Mouse (Mus musculus): ENCODE measurements around the gene S1pr4. TPM values are rescaled to one million over a fixed set of nuclear protein-coding genes. Genes with fewer than 3 reads are reported as not detected.

The S1pr4 gene
- polyA plus RNA-seq, 1 experiment from 2014 or later: 0.29 TPM

DNA sequence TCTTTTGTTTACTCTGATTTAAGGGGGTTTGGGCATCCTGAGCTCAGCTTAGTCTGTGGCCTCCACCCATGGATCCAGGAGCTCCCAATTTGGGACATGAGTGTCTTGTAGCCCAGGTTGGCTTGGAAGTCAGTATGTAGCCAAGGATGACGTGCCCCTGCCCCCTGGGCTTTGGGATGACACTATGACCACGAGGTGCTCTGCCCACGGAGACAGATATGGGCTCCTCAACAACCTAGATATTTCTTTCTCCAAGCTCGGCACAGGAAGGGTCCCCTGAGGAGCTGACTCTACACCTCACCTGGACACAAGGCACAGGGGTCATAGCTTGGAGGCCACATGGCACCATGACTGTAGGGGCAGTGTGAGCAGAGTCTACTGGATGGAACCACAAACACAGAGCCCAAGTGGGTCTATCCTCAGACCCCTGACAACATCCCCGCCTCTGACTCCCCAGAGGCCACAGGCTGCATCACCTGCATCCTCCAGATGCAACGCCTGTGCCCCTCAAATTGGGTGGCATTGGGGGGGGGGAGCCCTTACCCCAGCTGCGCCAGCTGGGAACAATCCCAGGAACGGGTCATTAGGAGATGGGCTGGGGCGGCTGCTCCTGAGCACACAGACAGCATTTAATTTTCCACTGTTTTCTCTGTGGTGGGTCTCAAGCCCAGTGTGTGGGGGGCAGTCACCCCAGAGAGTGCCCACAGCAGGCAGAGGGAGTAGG, 49.1 kb downstream of the S1pr4 start:
- 58% methylated on average over 9 of the region's 9 CpGs for WGBS
- peaks cover 23% of the 10 kb centered on the region for H3K27me3 ChIP-seq (ENCODE audit: control insufficient read depth, insufficient read depth, low read length)
- peaks cover 2% of the 10 kb centered on the region; the same call in 1 of the 2 replicates for H3K4me1 ChIP-seq (ENCODE audit: control insufficient read depth, insufficient read depth, low read length)
- no peaks in the 10 kb centered on the region for H3K9me3 ChIP-seq (ENCODE audit: control insufficient read depth, low read length)
- no peak overlapping the region for H3K9ac ChIP-seq (replicated peaks; ENCODE audit: low read depth, low read length)
- no peak for ATAC-seq (ENCODE audit: low read depth)
- H3K4me2 ChIP-seq (ENCODE audit: low read depth, low read length): no peak overlapping the region
- H3K4me3 ChIP-seq (ENCODE audit: low read depth, low read length): no peak overlapping the region
- H3K36me3 ChIP-seq (ENCODE audit: control insufficient read depth, insufficient read depth, low read length): no peaks in the 10 kb centered on the region
- H3K27ac ChIP-seq (ENCODE audit: low read depth, low read length): no peak overlapping the region

DNA sequence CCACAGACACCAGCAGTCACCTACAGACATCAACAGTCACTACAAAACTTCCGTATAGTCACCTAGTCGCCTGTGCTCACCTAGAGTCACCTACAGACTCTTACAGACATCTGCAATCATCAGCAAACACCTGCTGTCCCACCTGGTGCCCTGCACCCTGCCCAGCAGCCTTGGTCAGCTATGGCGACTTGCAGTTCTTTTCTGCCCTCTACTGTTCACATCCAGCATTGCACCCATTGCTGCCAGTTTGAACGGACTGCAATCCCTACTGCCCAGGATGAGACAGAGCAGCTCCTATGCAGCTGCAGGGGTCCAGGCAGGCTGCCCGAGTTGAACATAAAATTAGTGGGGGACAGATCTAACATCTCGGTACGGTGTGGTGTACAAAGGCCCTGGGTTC, 49.8 kb downstream of the S1pr4 start:
- Histone ChIP-seq H3K9ac (replicated peaks; ENCODE audit: low read depth, low read length) (no peak overlapping the region), H3K27ac (ENCODE audit: low read depth, low read length) (no peak overlapping the region), H3K4me3 (ENCODE audit: low read depth, low read length) (no peak overlapping the region), H3K9me3 (ENCODE audit: control insufficient read depth, low read length) (no peaks in the 10 kb centered on the region), H3K27me3 (ENCODE audit: control insufficient read depth, insufficient read depth, low read length) (peaks cover 21% of the 10 kb centered on the region), H3K4me2 (ENCODE audit: low read depth, low read length) (no peak overlapping the region), H3K36me3 (ENCODE audit: control insufficient read depth, insufficient read depth, low read length) (no peaks in the 10 kb centered on the region), H3K4me1 (ENCODE audit: control insufficient read depth, insufficient read depth, low read length) (peaks cover 2% of the 10 kb centered on the region; the same call in 1 of the 2 replicates)
- peak; percentile 87; the same call in 1 of the 2 replicates for ATAC-seq (ENCODE audit: low read depth)
- WGBS: 5% methylated on average over 7 of the region's 7 CpGs

Small RNAs within 50 kb of the gene (microRNA-seq; reads per million reads assigned to microRNA genes)
- gene Gm25595: not detected

Other genes starting within 250 kb of the S1pr4 start
- 21.8 and 37.6 TPM in 2 replicates for gene Matk, start 247.2 kb downstream of the S1pr4 start, polyA plus RNA-seq (2014; fragmentation: Nextera tagmentation; extraction: Ambion mirVana)
- gene Mrpl54, start 233.2 kb downstream of the S1pr4 start, polyA plus RNA-seq (2014; fragmentation: Nextera tagmentation; extraction: Ambion mirVana): 130 and 136 TPM in 2 replicates
- gene Apba3, start 233.2 kb downstream of the S1pr4 start, polyA plus RNA-seq (2014; fragmentation: Nextera tagmentation; extraction: Ambion mirVana): 26.1 and 27.8 TPM in 2 replicates
- gene Tjp3, start 208.6 kb downstream of the S1pr4 start, polyA plus RNA-seq (2014; fragmentation: Nextera tagmentation; extraction: Ambion mirVana): 2.6 and 4.4 TPM in 2 replicates
- 133 and 140 TPM in 2 replicates for gene Pip5k1c, start 207.2 kb downstream of the S1pr4 start, polyA plus RNA-seq (2014; fragmentation: Nextera tagmentation; extraction: Ambion mirVana)
- 14.3 and 18.7 TPM in 2 replicates for gene Cactin, start 179.0 kb downstream of the S1pr4 start, polyA plus RNA-seq (2014; fragmentation: Nextera tagmentation; extraction: Ambion mirVana)
- gene Tbxa2r, start 171.4 kb downstream of the S1pr4 start, polyA plus RNA-seq (2014; fragmentation: Nextera tagmentation; extraction: Ambion mirVana): 1.9 and 4.6 TPM in 2 replicates
- gene Gipc3, start 156.9 kb downstream of the S1pr4 start, polyA plus RNA-seq (2014; fragmentation: Nextera tagmentation; extraction: Ambion mirVana): 0.05 and 0.08 TPM in 2 replicates
- 29.9 and 38.0 TPM in 2 replicates for gene Hmg20b, start 149.7 kb downstream of the S1pr4 start, polyA plus RNA-seq (2014; fragmentation: Nextera tagmentation; extraction: Ambion mirVana)
- gene Mfsd12, start 142.6 kb downstream of the S1pr4 start, polyA plus RNA-seq (2014; fragmentation: Nextera tagmentation; extraction: Ambion mirVana): 8.4 and 8.7 TPM in 2 replicates
- gene 4930404N11Rik, start 134.3 kb downstream of the S1pr4 start, polyA plus RNA-seq (2014; fragmentation: Nextera tagmentation; extraction: Ambion mirVana): 0.39 and 0.42 TPM in 2 replicates
- gene Fzr1, start 121.6 kb downstream of the S1pr4 start, polyA plus RNA-seq (2014; fragmentation: Nextera tagmentation; extraction: Ambion mirVana): 114 and 125 TPM in 2 replicates
- gene Dohh, start 115.7 kb downstream of the S1pr4 start, polyA plus RNA-seq (2014; fragmentation: Nextera tagmentation; extraction: Ambion mirVana): 61.0 and 68.0 TPM in 2 replicates
- 4.3 and 6.3 TPM in 2 replicates for gene Gm48551, start 115.7 kb downstream of the S1pr4 start, polyA plus RNA-seq (2014; fragmentation: Nextera tagmentation; extraction: Ambion mirVana)
- 2.0 and 4.4 TPM in 2 replicates for gene Gm48552, start 111.1 kb downstream of the S1pr4 start, polyA plus RNA-seq (2014; fragmentation: Nextera tagmentation; extraction: Ambion mirVana)
- gene Smim24, start 107.1 kb downstream of the S1pr4 start, polyA plus RNA-seq (2014; fragmentation: Nextera tagmentation; extraction: Ambion mirVana): 1.3 and 2.0 TPM in 2 replicates
- gene Nfic, start 44.5 kb downstream of the S1pr4 start, polyA plus RNA-seq (2014; fragmentation: Nextera tagmentation; extraction: Ambion mirVana): 21.9 and 25.0 TPM in 2 replicates
- gene Celf5, start 17.4 kb downstream of the S1pr4 start, polyA plus RNA-seq (2014; fragmentation: Nextera tagmentation; extraction: Ambion mirVana): 50.6 and 64.4 TPM in 2 replicates
- gene Ncln, start 3.7 kb downstream of the S1pr4 start, polyA plus RNA-seq (2014; fragmentation: Nextera tagmentation; extraction: Ambion mirVana): 62.6 and 62.7 TPM in 2 replicates
- gene Gna15, start 24.1 kb upstream of the S1pr4 start, polyA plus RNA-seq (2014; fragmentation: Nextera tagmentation; extraction: Ambion mirVana): 0.40 and 1.9 TPM in 2 replicates
- 81.1 and 89.8 TPM in 2 replicates for gene Gna11, start 45.1 kb upstream of the S1pr4 start, polyA plus RNA-seq (2014; fragmentation: Nextera tagmentation; extraction: Ambion mirVana)
- gene Aes, start 59.4 kb upstream of the S1pr4 start, polyA plus RNA-seq (2014; fragmentation: Nextera tagmentation; extraction: Ambion mirVana): 347 and 599 TPM in 2 replicates
- gene Tle2, start 74.4 kb upstream of the S1pr4 start, polyA plus RNA-seq (2014; fragmentation: Nextera tagmentation; extraction: Ambion mirVana): 32.4 and 37.3 TPM in 2 replicates
- 5.0 and 6.6 TPM in 2 replicates for gene Tle6, start 100.9 kb upstream of the S1pr4 start, polyA plus RNA-seq (2014; fragmentation: Nextera tagmentation; extraction: Ambion mirVana)
- gene BC025920, start 106.1 kb upstream of the S1pr4 start, polyA plus RNA-seq (2014; fragmentation: Nextera tagmentation; extraction: Ambion mirVana): 1.0 and 1.9 TPM in 2 replicates
- gene Sirt6, start 127.7 kb upstream of the S1pr4 start, polyA plus RNA-seq (2014; fragmentation: Nextera tagmentation; extraction: Ambion mirVana): 48.9 and 53.6 TPM in 2 replicates
- gene Ankrd24, start 128.4 kb upstream of the S1pr4 start, polyA plus RNA-seq (2014; fragmentation: Nextera tagmentation; extraction: Ambion mirVana): 10.1 and 16.1 TPM in 2 replicates
- gene Gm10778, start 148.9 kb upstream of the S1pr4 start, polyA plus RNA-seq (2014; fragmentation: Nextera tagmentation; extraction: Ambion mirVana): 7.4 and 8.7 TPM in 2 replicates
- 19.6 and 23.5 TPM in 2 replicates for gene Zfp433, start 204.7 kb upstream of the S1pr4 start, polyA plus RNA-seq (2014; fragmentation: Nextera tagmentation; extraction: Ambion mirVana)